Mouse (Mus musculus) liver, embryonic 14.5 days (tissue): ENCODE measurements around the gene Capzb. TPM values are rescaled to one million over a fixed set of nuclear protein-coding genes. Genes with fewer than 3 reads are reported as not detected.

Experiments used
- ATAC-seq: fragments of 200-750 bp; cut with Nextera tagmentation; 2 replicates; pipeline ENCODE4 v1.8.0; 2017; ENCODE audit warnings: moderate number of reproducible peaks, mild to moderate bottlenecking, moderate library complexity; ENCODE audit not compliant: insufficient read depth
- DNase-seq, 3 experiments: peaks; one replicate each; pipeline ENCODE4 v3.0.0-alpha.2; 2012 to 2013; ENCODE audit warnings: low read depth in 3 of 3, low spot score in 3 of 3
- H3K27ac ChIP-seq: fragments of 300-500 bp; sonication (generic); 2 replicates; pipeline ENCODE4 v1.5.1; 2014; ENCODE audit warnings: moderate library complexity, mild to moderate bottlenecking, control low read depth, inconsistent platforms
- H3K27me3 ChIP-seq: fragments of 300-500 bp; sonication (generic); 2 replicates; pipeline ENCODE4 v1.6.1; 2014; ENCODE audit warnings: mild to moderate bottlenecking, low read length, moderate library complexity; ENCODE audit not compliant: control insufficient read depth, insufficient read depth
- H3K36me3 ChIP-seq: fragments of 300-500 bp; sonication (generic); replicated peaks from 2 replicates; pipeline ENCODE4 v1.6.1; 2014; ENCODE audit warnings: low read depth; ENCODE audit not compliant: control insufficient read depth, insufficient read depth
- H3K4me1 ChIP-seq, 2 experiments: fragments of 200-500 bp in 1 of 2; fragments of 300-500 bp in 1 of 2; sonication (generic) in 1 of 2; replicated peaks; 2 replicates each; pipeline ENCODE4 v1.6.1; 2012 to 2014; ENCODE audit warnings: antibody characterized with exemption in 1 of 2, inconsistent platforms in 1 of 2, low read length in 1 of 2; ENCODE audit not compliant: control insufficient read depth in 2 of 2, insufficient read depth in 2 of 2
- H3K4me2 ChIP-seq: fragments of 300-500 bp; sonication (generic); 2 replicates; pipeline ENCODE4 v1.6.1; 2014; ENCODE audit warnings: low read depth, mild to moderate bottlenecking, control low read depth, moderate library complexity
- H3K4me3 ChIP-seq, 2 experiments: fragments of 200-500 bp in 1 of 2; fragments of 300-500 bp in 1 of 2; sonication (generic) in 1 of 2; 2 replicates each; pipeline ENCODE4 v1.5.1; 2012 to 2014; ENCODE audit warnings: low read depth in 2 of 2, low read length in 2 of 2, mild to moderate bottlenecking in 2 of 2, control low read depth in 1 of 2, inconsistent platforms in 1 of 2, moderate library complexity in 1 of 2; ENCODE audit not compliant: insufficient read depth in 1 of 2
- H3K9ac ChIP-seq: fragments of 300-500 bp; sonication (generic); replicated peaks from 2 replicates; pipeline ENCODE4 v1.6.1; 2014; ENCODE audit warnings: mild to moderate bottlenecking, control low read depth, moderate library complexity
- H3K9me3 ChIP-seq: fragments of 300-500 bp; sonication (generic); 2 replicates; pipeline ENCODE4 v1.6.1; 2016; ENCODE audit warnings: low read length, mixed read lengths; ENCODE audit not compliant: control insufficient read depth
- CTCF ChIP-seq: IDR thresholded peaks from 2 replicates; pipeline ENCODE4 v1.5.1; 2016; ENCODE audit warnings: antibody characterized with exemption, low read depth, control low read depth
- EP300 ChIP-seq: IDR thresholded peaks from 2 replicates; pipeline ENCODE4 v1.6.1; 2016; ENCODE audit warnings: antibody characterized with exemption, low read depth
- WGBS: fragments of 180-500 bp; shearing (Covaris S2); extraction: QIAGEN DNeasy Blood & Tissue Kit; methylation state at CpG from one replicate; pipeline ENCODE4 v1.1.7; 2014; ENCODE audit not compliant: insufficient replicate concordance; 5-methylcytosine and 5-hydroxymethylcytosine counted together
- polyA plus RNA-seq, 2 experiments: library from polyadenylated mRNA; depleted of rRNA in 1 of 2; stranded (reverse) in 1 of 2; unstranded in 1 of 2; fragments of >200 nt; fragmentation: Nextera tagmentation in 1 of 2; extraction: Ambion mirVana in 1 of 2; gene quantifications; 2 replicates each; pipeline versions ENCODE4 v1.2.1 to v1.2.3; 2012 to 2014

Gene Capzb
- 55.4 and 63.0 TPM in 2 replicates for polyA plus RNA-seq (2012; rRNA removed)
- polyA plus RNA-seq (2014; fragmentation: Nextera tagmentation; extraction: Ambion mirVana), result 105 and 110 TPM in 2 replicates

DNA sequence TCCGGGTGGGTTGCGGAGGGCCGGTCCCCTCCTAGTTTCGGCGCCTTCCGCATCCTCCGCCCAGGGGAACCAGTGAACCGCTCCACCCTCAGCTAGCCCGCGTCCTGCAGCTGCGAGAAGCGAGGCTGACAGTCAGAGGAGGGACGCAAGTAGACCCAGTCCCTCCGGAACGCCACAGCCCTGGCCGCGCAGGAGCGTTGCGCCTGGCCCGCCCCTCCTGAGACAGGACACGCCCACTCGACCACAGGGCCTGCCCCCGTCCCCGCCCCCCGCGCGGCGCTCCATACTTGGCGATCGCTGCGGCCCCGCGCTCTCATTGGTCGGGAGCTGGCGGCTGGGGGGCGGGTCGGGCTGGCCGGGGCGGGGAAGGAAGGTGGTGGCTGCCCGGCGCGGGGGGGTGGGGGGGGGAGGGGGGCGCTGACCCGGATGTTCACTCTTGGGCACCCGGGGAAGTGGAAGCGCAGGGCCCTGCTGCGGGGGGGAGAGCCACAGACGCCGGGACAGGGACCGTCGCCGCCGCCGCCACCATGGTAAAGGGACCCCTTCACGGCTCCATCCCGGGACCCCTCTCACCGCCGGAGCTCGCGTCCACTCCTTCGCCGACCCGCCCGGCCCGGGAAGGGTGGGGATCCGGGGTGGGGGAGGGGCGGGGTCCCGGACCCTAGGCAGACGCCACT lies at the start of gene Capzb:
Gene Capzb (plus strand): TSS at position 401 of the 677 bp plus-strand sequence.
- TF ChIP-seq EP300 (no peak), CTCF (no peak)
- Histone ChIP-seq H3K27me3 (no peaks in the 10 kb centered on the region), H3K27ac (peak within 1 kb of the TSS; percentile 41), H3K9me3 (no peaks in the 10 kb centered on the region), H3K4me1 (peaks cover 22 to 42% of the 10 kb centered on the region in 2 experiments), H3K9ac (peak within 1 kb of the TSS; percentile 80), H3K4me2 (peak within 1 kb of the TSS; percentile 77), H3K36me3 (no peaks in the 10 kb centered on the region), H3K4me3 (peak within 1 kb of the TSS; percentile 73 to 81)
- under 1% methylated on average over 67 of the region's 69 CpGs for WGBS
- ATAC-seq (peak; percentile 91), DNase-seq (peak; percentile 89)

DNA sequence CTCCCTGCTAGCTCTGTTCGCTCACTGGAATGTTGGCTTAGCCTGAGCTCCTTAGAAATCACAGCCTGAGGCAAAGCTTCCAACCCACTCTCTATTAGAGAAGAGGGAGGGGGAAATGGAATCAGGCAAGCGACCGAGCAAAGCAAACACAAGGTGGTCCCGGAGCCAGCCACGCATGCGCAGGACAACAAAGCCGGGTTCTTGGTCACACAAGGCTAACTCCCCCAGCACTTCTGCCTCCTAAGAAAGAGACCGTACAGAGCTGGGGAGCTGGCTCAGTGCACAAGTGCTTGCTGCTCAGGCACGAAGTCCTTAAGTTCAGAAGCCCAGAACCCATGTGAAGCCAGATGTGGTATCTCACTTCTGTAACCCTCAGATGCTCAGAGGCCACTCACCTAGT lies 49.7 kb upstream of the Capzb start:
- DNase-seq, result no peak
- no peak for TF ChIP-seq CTCF
- no peak for TF ChIP-seq EP300
- WGBS, result 61% methylated on average over 9 of the region's 9 CpGs
- H3K4me3 ChIP-seq, result no peak overlapping the region
- no peaks in the 10 kb centered on the region for H3K9me3 ChIP-seq
- no peaks in the 10 kb centered on the region for H3K4me1 ChIP-seq
- H3K36me3 ChIP-seq, result no peaks in the 10 kb centered on the region
- H3K27me3 ChIP-seq, result no peaks in the 10 kb centered on the region
- no peak overlapping the region for H3K27ac ChIP-seq
- no peak overlapping the region; the same call in 1 of the 2 replicates for H3K4me2 ChIP-seq
- H3K9ac ChIP-seq, result no peak overlapping the region
- no peak for ATAC-seq

DNA sequence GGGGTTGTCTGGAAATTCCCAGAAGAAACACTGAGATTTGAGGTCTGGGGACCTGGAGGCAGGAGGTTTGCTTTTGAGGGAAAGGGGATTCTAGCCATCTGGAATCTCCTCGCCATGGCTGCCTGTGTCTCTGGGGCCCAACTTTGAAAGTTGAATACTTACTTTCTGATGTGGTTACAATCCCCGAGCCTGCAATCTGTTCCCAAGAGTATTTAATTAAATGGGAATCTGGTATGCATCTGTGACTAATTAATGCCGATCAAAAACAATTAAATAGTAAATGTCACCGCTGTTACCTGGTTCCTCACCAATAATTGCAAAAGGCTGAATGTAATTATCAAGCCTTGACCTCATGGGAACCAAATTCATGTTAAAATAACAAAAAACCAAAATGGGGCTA lies 48.1 kb upstream of the Capzb start:
- DNase-seq (no peak), ATAC-seq (no peak)
- H3K27ac ChIP-seq, result no peak overlapping the region
- no peak overlapping the region for H3K4me2 ChIP-seq
- no peak overlapping the region for H3K9ac ChIP-seq
- no peak overlapping the region for H3K4me3 ChIP-seq
- WGBS, result 71% methylated on average over 4 of the region's 4 CpGs
- no peaks in the 10 kb centered on the region for H3K36me3 ChIP-seq
- no peaks in the 10 kb centered on the region for H3K27me3 ChIP-seq
- no peaks in the 10 kb centered on the region for H3K9me3 ChIP-seq
- no peaks in the 10 kb centered on the region for H3K4me1 ChIP-seq
- no peak for TF ChIP-seq CTCF
- TF ChIP-seq EP300, result no peak

DNA sequence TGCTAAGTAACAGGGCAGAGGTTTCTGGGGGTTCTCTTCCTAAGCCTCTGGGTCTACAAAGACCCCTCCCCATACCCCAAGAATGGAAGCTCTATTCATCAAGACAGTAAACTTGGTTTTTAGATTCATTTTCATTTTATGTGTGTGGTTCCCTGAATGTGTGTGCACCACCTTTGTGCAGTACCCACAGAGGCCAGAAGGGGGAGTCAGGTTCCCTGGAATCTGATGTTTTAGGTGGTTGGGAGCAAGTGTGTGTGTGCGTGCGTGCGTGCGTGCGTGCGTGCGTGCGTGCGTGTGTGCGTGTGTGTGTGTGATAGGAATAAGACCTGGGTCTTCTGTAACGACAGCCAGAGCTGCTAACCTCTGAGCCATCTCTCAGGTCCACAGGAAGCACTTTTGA lies 47.5 kb upstream of the Capzb start:
- TF ChIP-seq EP300, result no peak
- peak; percentile 82 for TF ChIP-seq CTCF
- no peak overlapping the region for H3K27ac ChIP-seq
- no peak overlapping the region for H3K4me3 ChIP-seq
- no peak for DNase-seq
- H3K9me3 ChIP-seq, result no peaks in the 10 kb centered on the region
- H3K27me3 ChIP-seq, result no peaks in the 10 kb centered on the region
- no peak overlapping the region for H3K9ac ChIP-seq
- no peaks in the 10 kb centered on the region for H3K4me1 ChIP-seq
- H3K4me2 ChIP-seq, result no peak overlapping the region
- ATAC-seq, result no peak
- 86% methylated on average over 11 of the region's 11 CpGs for WGBS
- H3K36me3 ChIP-seq, result no peaks in the 10 kb centered on the region

DNA sequence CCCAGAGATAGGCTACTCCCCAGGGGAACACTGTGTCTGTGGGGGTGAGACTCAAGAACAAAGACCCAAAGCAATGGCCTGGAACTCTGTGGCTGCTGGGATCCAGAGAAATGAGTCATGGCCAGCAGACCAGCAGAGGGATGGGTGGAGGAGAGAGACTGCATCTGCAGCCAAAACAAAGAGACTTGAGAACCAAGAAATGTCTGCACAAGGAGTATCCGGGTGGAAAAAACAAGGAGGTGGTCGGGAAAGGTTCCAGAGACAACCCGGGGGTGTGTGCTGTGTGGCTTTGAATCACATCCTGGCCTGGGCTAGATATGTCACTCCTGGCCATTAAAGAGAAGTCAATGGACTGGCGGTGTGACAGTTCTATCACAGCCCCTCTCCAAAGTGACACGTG lies 45.9 kb upstream of the Capzb start:
- 53% methylated on average over 5 of the region's 5 CpGs for WGBS
- no peak overlapping the region for H3K4me3 ChIP-seq
- H3K4me1 ChIP-seq, result no peaks in the 10 kb centered on the region
- H3K27me3 ChIP-seq, result no peaks in the 10 kb centered on the region
- DNase-seq, result no peak
- no peak overlapping the region for H3K27ac ChIP-seq
- no peaks in the 10 kb centered on the region for H3K36me3 ChIP-seq
- H3K4me2 ChIP-seq, result no peak overlapping the region
- no peak for ATAC-seq
- TF ChIP-seq CTCF, result no peak
- H3K9me3 ChIP-seq, result no peaks in the 10 kb centered on the region; the same call in 1 of the 2 replicates
- no peak overlapping the region for H3K9ac ChIP-seq
